Mouse (Mus musculus): ENCODE measurements around the gene Adamts20.

- no peak for TF ChIP-seq GATA1 (IDR thresholded peaks at IDR 0.05; ENCODE audit: low read length)
- TF ChIP-seq TAL1 (IDR thresholded peaks at IDR 0.05; ENCODE audit: low read length): no peak
Measured at GRCm38 (mm10) chr15:94246669-94247068, 218.5 kb downstream of the Adamts20 start.
